Mouse (Mus musculus) right cerebral cortex, adult 2 months (tissue): ENCODE data around the gene Actn4.
A peak's percentile ranks its signal among the peaks of the same experiment; 100 is the strongest.

Experiments
- DNase-seq, 2 experiments: peaks; one replicate each; pipeline ENCODE4 v3.0.0; 2021 to 2022; ENCODE audit warnings: low spot score in 2 of 2

The Actn4 gene

GRCm38 (mm10) chr7:28924802-28925201 is 37.3 kb downstream of the Actn4 start:
- DNase-seq: no peak

- DNase-seq: no peak
These were observed 38.3 kb downstream of the Actn4 start for GRCm38 (mm10) chr7:28923865-28924291.

- DNase-seq: peak; percentile 62 to 63
These were observed 39.5 kb downstream of the Actn4 start for GRCm38 (mm10) chr7:28922606-28923005.

- DNase-seq: no peak
These were observed 40.2 kb downstream of the Actn4 start for GRCm38 (mm10) chr7:28921722-28922465.

GRCm38 (mm10) chr7:28921178-28921577 is 41.0 kb downstream of the Actn4 start:
- DNase-seq: no peak

DNA sequence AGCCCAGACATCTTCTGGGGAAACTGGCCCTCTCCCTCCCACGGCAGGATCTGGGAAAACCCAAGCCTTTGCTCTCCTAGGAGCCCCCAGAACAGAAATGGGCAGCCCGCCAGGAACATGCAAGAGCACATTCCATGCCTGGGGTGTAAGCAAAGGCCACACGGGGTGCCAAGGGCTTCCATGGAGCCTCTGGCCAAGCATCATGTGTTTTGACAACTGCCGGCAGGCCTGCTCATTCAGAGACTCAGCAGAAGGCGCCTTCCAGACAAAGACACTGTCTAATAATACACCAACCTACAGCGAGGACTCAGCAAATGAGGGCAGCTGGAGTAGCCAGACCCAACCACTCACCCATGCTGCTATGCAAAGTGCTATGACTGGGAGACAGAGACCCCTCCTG is 42.3 kb downstream of the Actn4 start:
- no peak for DNase-seq

DNA sequence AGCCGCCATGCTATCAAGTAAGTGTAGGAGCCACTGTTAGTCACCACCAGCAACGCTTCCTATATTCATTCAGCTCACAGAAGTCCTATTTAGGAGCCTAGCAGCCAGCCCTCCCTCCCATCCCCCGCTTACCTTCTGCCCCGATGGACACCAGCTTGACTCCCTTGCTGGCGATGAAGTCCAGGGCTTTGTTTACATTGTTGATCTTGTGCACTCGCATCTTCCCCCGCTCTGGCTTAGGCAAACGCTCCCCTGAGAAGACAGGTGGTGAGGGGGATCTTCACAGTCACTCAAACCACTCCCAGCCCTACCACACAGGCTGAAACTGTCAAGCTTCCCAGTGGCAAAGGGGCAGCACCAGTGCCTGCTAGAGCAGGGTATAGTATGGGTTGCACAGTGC is 43.6 kb downstream of the Actn4 start:
- no peak for DNase-seq

- DNase-seq: peak in 1 of 2 experiments; percentile 65
These were observed 44.4 kb downstream of the Actn4 start for GRCm38 (mm10) chr7:28917503-28918426.

- no peak for DNase-seq
These were observed 45.6 kb downstream of the Actn4 start for GRCm38 (mm10) chr7:28916491-28916890.

DNA sequence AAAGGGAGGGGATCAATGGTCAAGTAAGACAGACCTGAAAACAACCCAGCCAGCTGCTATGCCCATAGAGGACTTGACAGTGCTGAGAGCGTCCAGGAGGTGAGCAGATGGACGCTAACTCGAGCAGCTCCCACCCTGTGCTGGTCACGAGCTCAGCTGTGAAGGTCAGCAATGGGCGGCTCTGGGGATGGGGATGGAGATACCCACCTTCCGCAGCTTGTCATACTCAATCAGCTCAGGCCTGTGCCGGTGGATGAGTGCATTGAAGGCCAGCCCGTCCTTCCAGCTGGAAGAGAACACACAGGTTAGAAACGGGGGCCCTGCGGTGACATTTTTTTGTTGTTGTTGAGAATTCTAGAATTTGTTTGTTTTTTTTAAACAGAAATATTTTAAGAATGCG is 49.0 kb downstream of the Actn4 start:
- DNase-seq: no peak

DNA sequence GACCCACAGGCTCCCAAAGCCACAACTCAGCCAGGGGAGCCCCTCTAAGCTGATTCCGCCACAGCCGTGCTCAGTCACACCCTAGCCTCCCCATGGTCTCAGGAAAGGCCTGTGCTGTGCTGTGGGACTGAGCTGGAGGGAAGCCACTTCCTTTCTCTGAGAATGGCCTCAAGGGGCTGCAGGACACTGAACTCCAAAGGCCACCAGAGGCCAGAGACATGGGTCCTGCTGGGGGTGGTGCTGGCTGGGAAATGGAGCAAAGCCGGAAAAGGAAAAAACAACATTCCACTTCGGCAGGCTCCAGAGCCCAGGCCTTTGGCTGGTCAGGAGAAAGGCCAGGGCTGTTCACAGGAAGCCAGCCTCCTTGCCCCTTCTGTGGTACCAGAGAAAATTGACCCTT is 50.5 kb downstream of the Actn4 start:
- no peak for DNase-seq

DNA sequence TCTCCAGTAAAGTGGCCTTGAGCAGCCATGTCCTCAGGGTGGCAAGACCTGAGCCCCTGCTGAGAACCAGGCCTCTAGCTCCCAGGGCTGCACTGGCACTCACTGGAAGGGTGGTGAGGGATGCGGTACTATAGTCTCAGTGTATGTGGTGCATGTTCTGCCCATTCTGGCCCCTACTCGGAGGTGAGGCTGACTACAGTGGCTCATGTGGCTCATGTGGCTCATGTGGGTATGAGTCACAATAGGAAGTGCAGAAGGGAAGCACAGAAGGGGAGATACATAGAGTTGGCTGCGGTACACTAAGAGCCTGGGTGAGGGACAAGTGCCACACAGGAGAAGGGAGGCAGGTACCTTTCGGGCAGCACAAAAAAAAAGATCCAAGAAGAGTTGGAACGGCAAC is 54.9 kb downstream of the Actn4 start:
- no peak for DNase-seq

GRCm38 (mm10) chr7:28903778-28904177 is 58.4 kb downstream of the Actn4 start:
- DNase-seq: peak; percentile 87 to 91

GRCm38 (mm10) chr7:28902809-28903208 is 59.3 kb downstream of the Actn4 start:
- DNase-seq: peak; percentile 72 to 75

DNA sequence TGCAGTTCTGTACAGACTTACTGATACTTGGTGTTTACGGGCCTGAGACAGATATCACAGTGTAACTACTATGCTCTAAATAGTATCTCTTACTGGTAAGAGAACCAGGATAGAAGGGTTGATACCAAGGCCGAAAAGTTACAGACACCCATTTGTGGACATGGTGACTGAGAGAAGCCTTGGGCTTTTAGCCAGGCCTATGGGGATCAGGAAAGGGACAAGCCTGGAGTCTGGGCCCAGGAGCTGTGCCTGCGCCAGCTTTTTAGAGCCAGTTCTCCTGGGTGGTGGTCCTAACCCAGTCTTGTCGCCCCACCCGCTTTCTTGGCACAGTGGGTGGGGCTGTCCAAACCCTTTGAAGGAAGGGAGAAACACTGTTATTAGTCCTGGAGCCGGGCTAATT is 60.0 kb downstream of the Actn4 start:
- no peak for DNase-seq

GRCm38 (mm10) chr7:28901311-28902125 is 60.6 kb downstream of the Actn4 start:
- DNase-seq: no peak

DNA sequence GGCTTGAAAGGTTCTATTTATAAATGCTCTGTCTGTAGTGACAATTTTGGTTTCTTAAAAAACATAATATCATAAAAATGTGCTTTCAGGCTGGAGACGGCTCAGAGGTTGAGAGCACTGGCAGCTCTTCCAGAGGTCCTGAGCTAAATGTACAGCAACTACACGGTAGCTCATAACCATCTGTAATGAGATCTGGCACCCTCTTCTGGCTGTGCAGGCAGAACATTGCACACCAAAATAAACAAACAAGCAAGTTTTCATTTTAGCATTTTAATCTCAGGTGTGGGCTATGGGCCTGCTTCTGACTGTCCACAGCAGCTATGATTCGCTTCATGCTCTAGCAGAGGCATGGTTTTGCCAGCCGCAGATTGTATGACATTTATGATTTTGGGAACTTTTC is 62.2 kb downstream of the Actn4 start:
- DNase-seq: no peak

GRCm38 (mm10) chr7:28897661-28898060 is 64.5 kb downstream of the Actn4 start:
- no peak for DNase-seq

- DNase-seq: no peak
These were observed 67.2 kb downstream of the Actn4 start for GRCm38 (mm10) chr7:28894942-28895341.

GRCm38 (mm10) chr7:28893643-28894265 is 68.4 kb downstream of the Actn4 start:
- peak in 1 of 2 experiments; percentile 44 for DNase-seq

GRCm38 (mm10) chr7:28892601-28893000 is 69.5 kb downstream of the Actn4 start:
- DNase-seq: no peak
